Mouse (Mus musculus) stomach, postnatal 0 days (tissue): ENCODE measurements at regions not wholly inside any gene's neighbourhood (a gene's known extent, or its start where the extent isn't known, plus 50 kb on each side); places are given as distances from the start of the nearest gene placed in this dataset.

Experiments used
- ATAC-seq: fragments of 200-750 bp; cut with Nextera tagmentation; 2 replicates; pipeline ENCODE4 v1.8.0; 2017; ENCODE audit not compliant: low FRiP score, low TSS enrichment
- DNase-seq: peaks from one replicate; pipeline ENCODE4 v3.0.0-alpha.2; 2016; ENCODE audit warnings: low spot score
- H3K27ac ChIP-seq: fragments of 300-500 bp; sonication (generic); replicated peaks from 2 replicates; pipeline ENCODE4 v1.5.1; 2014; ENCODE audit warnings: mild to moderate bottlenecking, control low read depth
- H3K27me3 ChIP-seq: fragments of 300-500 bp; sonication (generic); 2 replicates; pipeline ENCODE4 v1.6.1; 2014; ENCODE audit warnings: low read length; ENCODE audit not compliant: control insufficient read depth, insufficient read depth
- H3K36me3 ChIP-seq: fragments of 300-500 bp; sonication (generic); 2 replicates; pipeline ENCODE4 v1.6.1; 2014; ENCODE audit warnings: low read length, mixed read lengths; ENCODE audit not compliant: control insufficient read depth, insufficient read depth
- H3K4me1 ChIP-seq: fragments of 300-500 bp; sonication (generic); replicated peaks from 2 replicates; pipeline ENCODE4 v1.6.1; 2014; ENCODE audit warnings: antibody characterized with exemption; ENCODE audit not compliant: control insufficient read depth, insufficient read depth
- H3K4me2 ChIP-seq: fragments of 300-500 bp; sonication (generic); replicated peaks from 2 replicates; pipeline ENCODE4 v1.6.1; 2014; ENCODE audit warnings: low read depth, mild to moderate bottlenecking, control low read depth, moderate library complexity
- H3K4me3 ChIP-seq: fragments of 300-500 bp; sonication (generic); 2 replicates; pipeline ENCODE4 v1.5.1; 2014; ENCODE audit warnings: low read depth, low read length, control low read depth
- H3K9ac ChIP-seq: fragments of 300-500 bp; sonication (generic); 2 replicates; pipeline ENCODE4 v1.6.1; 2014; ENCODE audit warnings: mild to moderate bottlenecking, low read length, control low read depth, mixed read lengths
- H3K9me3 ChIP-seq: fragments of 300-500 bp; sonication (generic); 2 replicates; pipeline ENCODE4 v1.6.1; 2016; ENCODE audit warnings: low read length; ENCODE audit not compliant: control insufficient read depth
- CTCF ChIP-seq: IDR thresholded peaks from 2 replicates; pipeline ENCODE4 v1.5.1; 2016; ENCODE audit warnings: antibody characterized with exemption, low read depth, mild to moderate bottlenecking, moderate library complexity
- EP300 ChIP-seq: optimal IDR thresholded peaks from 2 replicates; pipeline ENCODE3; 2016; ENCODE audit warnings: antibody characterized with exemption
- WGBS: fragments of 180-500 bp; shearing (Covaris S2); extraction: QIAGEN DNeasy Blood & Tissue Kit; methylation state at CpG from one replicate; pipeline ENCODE4 v1.1.7; 2014; 5-methylcytosine and 5-hydroxymethylcytosine counted together

GRCm38 (mm10) chr7:88185120-88185796 is 92.6 kb upstream of the Ctsc start:
- Histone ChIP-seq H3K27ac (no peak overlapping the region), H3K4me3 (no peak overlapping the region), H3K4me1 (no peaks in the 10 kb centered on the region), H3K4me2 (no peak overlapping the region), H3K36me3 (no peaks in the 10 kb centered on the region), H3K9ac (no peak overlapping the region), H3K9me3 (no peaks in the 10 kb centered on the region), H3K27me3 (no peaks in the 10 kb centered on the region)
- DNase-seq = no peak
- no peak for ATAC-seq
- TF ChIP-seq CTCF (no peak), EP300 (no peak)
- WGBS = 64% methylated on average over 6 of the region's 6 CpGs

GRCm38 (mm10) chr7:88187555-88187954 is 90.3 kb upstream of the Ctsc start:
- 61% methylated on average over 2 of the region's 2 CpGs for WGBS
- DNase-seq (no peak), ATAC-seq (no peak)
- Histone ChIP-seq H3K9me3 (no peaks in the 10 kb centered on the region), H3K4me1 (no peaks in the 10 kb centered on the region), H3K4me3 (no peak overlapping the region), H3K4me2 (no peak overlapping the region), H3K27ac (no peak overlapping the region), H3K9ac (no peak overlapping the region), H3K27me3 (no peaks in the 10 kb centered on the region), H3K36me3 (no peaks in the 10 kb centered on the region)
- TF ChIP-seq EP300 (no peak), CTCF (no peak)

GRCm38 (mm10) chr7:88192771-88193170 is 85.1 kb upstream of the Ctsc start:
- WGBS = 70% methylated on average over 2 of the region's 2 CpGs
- Histone ChIP-seq H3K4me3 (no peak overlapping the region), H3K4me1 (no peaks in the 10 kb centered on the region), H3K4me2 (no peak overlapping the region), H3K9ac (no peak overlapping the region), H3K36me3 (no peaks in the 10 kb centered on the region), H3K27me3 (no peaks in the 10 kb centered on the region), H3K9me3 (no peaks in the 10 kb centered on the region), H3K27ac (no peak overlapping the region)
- TF ChIP-seq EP300 (no peak), CTCF (no peak)
- DNase-seq (no peak), ATAC-seq (no peak)

- Histone ChIP-seq H3K4me2 (no peak overlapping the region), H3K9me3 (no peaks in the 10 kb centered on the region), H3K4me1 (no peaks in the 10 kb centered on the region), H3K27ac (no peak overlapping the region), H3K36me3 (no peaks in the 10 kb centered on the region), H3K4me3 (no peak overlapping the region), H3K27me3 (no peaks in the 10 kb centered on the region), H3K9ac (no peak overlapping the region)
- ATAC-seq (no peak), DNase-seq (no peak)
- TF ChIP-seq EP300 (no peak), CTCF (no peak)
- 36% methylated on average over 4 of the region's 4 CpGs for WGBS
Observed at GRCm38 (mm10) chr7:88199043-88199442, 78.8 kb upstream of the Ctsc start.

GRCm38 (mm10) chr7:88199929-88200538 is 77.9 kb upstream of the Ctsc start:
- TF ChIP-seq CTCF = no peak
- no peak for TF ChIP-seq EP300
- 41% methylated on average over 5 of the region's 5 CpGs for WGBS

GRCm38 (mm10) chr7:88201658-88202364 is 76.1 kb upstream of the Ctsc start:
- no peak overlapping the region for H3K9ac ChIP-seq
- no peak overlapping the region for H3K27ac ChIP-seq
- no peak overlapping the region for H3K4me3 ChIP-seq
- 71% methylated on average over 3 of the region's 3 CpGs for WGBS
- H3K27me3 ChIP-seq = no peaks in the 10 kb centered on the region
- no peaks in the 10 kb centered on the region for H3K4me1 ChIP-seq
- H3K9me3 ChIP-seq = no peaks in the 10 kb centered on the region
- no peak overlapping the region for H3K4me2 ChIP-seq
- DNase-seq (no peak), ATAC-seq (no peak)
- no peak for TF ChIP-seq EP300
- no peak for TF ChIP-seq CTCF
- no peaks in the 10 kb centered on the region for H3K36me3 ChIP-seq

More at GRCm38 (mm10) chr7:88199929-88200538, 77.9 kb upstream of the Ctsc start:
- ATAC-seq (no peak), DNase-seq (no peak)
- Histone ChIP-seq H3K9me3 (no peaks in the 10 kb centered on the region), H3K36me3 (no peaks in the 10 kb centered on the region), H3K27me3 (no peaks in the 10 kb centered on the region), H3K9ac (no peak overlapping the region), H3K27ac (no peak overlapping the region), H3K4me2 (no peak overlapping the region), H3K4me1 (no peaks in the 10 kb centered on the region), H3K4me3 (no peak overlapping the region)
